Mouse (Mus musculus) olfactory bulb, adult 2 months (tissue): ENCODE results near the gene Calr4.

Experiments used
- CTCF ChIP-seq: fragments of 200-500 bp; IDR thresholded peaks from 2 replicates; pipeline ENCODE4 v1.5.1; 2012; ENCODE audit warnings: low read depth, mild to moderate bottlenecking, low read length, moderate library complexity; ENCODE audit not compliant: insufficient read depth
- POLR2A ChIP-seq: fragments of 200-500 bp; IDR thresholded peaks from 2 replicates; pipeline ENCODE4 v1.6.1; 2012; ENCODE audit warnings: mild to moderate bottlenecking, low read depth, low read length, moderate library complexity; ENCODE audit not compliant: insufficient read depth

DNA sequence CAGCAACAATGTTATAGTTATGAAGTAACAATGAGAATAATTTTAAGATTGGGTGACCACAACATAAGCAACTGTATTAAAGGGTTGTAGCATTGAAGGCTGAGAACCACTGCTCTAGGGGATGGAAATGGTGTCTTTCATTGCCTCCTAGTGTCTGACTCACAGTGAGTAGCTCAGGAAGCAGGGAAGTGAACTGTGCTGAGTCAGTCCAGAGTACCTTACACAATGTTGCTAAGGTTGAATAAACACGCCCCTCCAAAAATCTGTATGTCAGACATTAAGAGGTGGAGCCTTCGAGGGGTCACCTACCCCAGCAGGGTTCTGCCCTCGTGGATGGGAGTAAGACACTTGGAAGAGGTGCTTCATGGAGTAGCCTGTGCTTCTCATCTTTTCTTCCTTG lies 20.3 kb upstream of the Calr4 start:
- TF ChIP-seq CTCF, result no peak
- TF ChIP-seq POLR2A, result no peak
